Mouse (Mus musculus) hindbrain, postnatal 0 days (tissue): ENCODE measurements at regions not wholly inside any gene's neighbourhood (a gene's known extent, or its start where the extent isn't known, plus 50 kb on each side); places are given as distances from the start of the nearest gene placed in this dataset.

Source experiments
- ATAC-seq: fragments of 200-750 bp; cut with Nextera tagmentation; 2 replicates; pipeline ENCODE4 v1.8.0; 2017; ENCODE audit warnings: mild to moderate bottlenecking, moderate TSS enrichment, moderate library complexity
- DNase-seq: peaks from one replicate; pipeline ENCODE4 v3.0.0-alpha.2; 2015; ENCODE audit warnings: low spot score
- H3K27ac ChIP-seq: fragments of 300-500 bp; sonication (generic); 2 replicates; pipeline ENCODE4 v1.5.1; 2014; ENCODE audit warnings: mild to moderate bottlenecking
- H3K27me3 ChIP-seq: fragments of 300-500 bp; sonication (generic); 2 replicates; pipeline ENCODE4 v1.6.1; 2014; ENCODE audit warnings: low read length, mixed read lengths; ENCODE audit not compliant: insufficient read depth
- H3K36me3 ChIP-seq: fragments of 300-500 bp; sonication (generic); 2 replicates; pipeline ENCODE4 v1.6.1; 2014; ENCODE audit warnings: low read length, mixed read lengths; ENCODE audit not compliant: insufficient read depth
- H3K4me1 ChIP-seq: fragments of 300-500 bp; sonication (generic); 2 replicates; pipeline ENCODE4 v1.6.1; 2014; ENCODE audit warnings: antibody characterized with exemption, low read length, mixed read lengths; ENCODE audit not compliant: insufficient read depth
- H3K4me2 ChIP-seq: fragments of 300-500 bp; sonication (generic); 2 replicates; pipeline ENCODE4 v1.6.1; 2014; ENCODE audit warnings: low read depth, mild to moderate bottlenecking, low read length, moderate library complexity, mixed read lengths
- H3K4me3 ChIP-seq: fragments of 300-500 bp; sonication (generic); 2 replicates; pipeline ENCODE4 v1.5.1; 2014; ENCODE audit warnings: low read length
- H3K9ac ChIP-seq: fragments of 300-500 bp; sonication (generic); replicated peaks from 2 replicates; pipeline ENCODE4 v1.6.1; 2014; ENCODE audit warnings: mild to moderate bottlenecking, low read length, moderate library complexity, mixed read lengths
- H3K9me3 ChIP-seq: fragments of 300-500 bp; sonication (generic); 2 replicates; pipeline ENCODE4 v1.6.1; 2016; ENCODE audit warnings: low read length, mixed read lengths
- CTCF ChIP-seq: IDR thresholded peaks from 2 replicates; pipeline ENCODE4 v1.5.1; 2016; ENCODE audit warnings: antibody characterized with exemption, control low read depth, low read depth
- WGBS: fragments of 180-500 bp; shearing (Covaris S2); extraction: QIAGEN DNeasy Blood & Tissue Kit; methylation state at CpG from one replicate; pipeline ENCODE4 v1.1.7; 2014; 5-methylcytosine and 5-hydroxymethylcytosine counted together

DNA sequence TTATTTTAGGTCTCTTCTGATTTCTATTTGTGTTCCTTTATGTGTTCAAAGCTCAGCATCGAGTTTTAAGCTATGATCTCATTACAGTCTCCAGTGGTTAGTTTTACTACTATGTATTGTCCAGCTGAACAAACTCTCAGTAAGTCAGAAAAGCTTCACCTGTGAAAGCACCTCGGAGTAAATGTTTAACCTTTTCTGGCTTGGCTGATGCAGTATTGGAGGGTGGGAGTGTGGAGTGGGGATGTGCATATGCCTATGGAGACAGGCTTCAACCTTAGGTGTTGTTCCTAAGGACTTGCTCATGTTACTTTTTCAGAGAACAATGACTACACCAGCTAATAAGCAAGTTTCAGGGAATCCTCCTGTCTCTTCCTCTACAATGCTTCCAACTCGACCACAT, 67.6 kb upstream of the Gm10295 start:
- Histone ChIP-seq H3K4me3 (no peak overlapping the region), H3K36me3 (no peaks in the 10 kb centered on the region), H3K4me2 (no peak overlapping the region), H3K9me3 (no peaks in the 10 kb centered on the region), H3K9ac (no peak overlapping the region), H3K4me1 (no peaks in the 10 kb centered on the region), H3K27ac (no peak overlapping the region), H3K27me3 (no peaks in the 10 kb centered on the region)
- TF ChIP-seq CTCF: no peak
- no peak for DNase-seq
- ATAC-seq: no peak
- 69% methylated on average over 3 of the region's 3 CpGs for WGBS

DNA sequence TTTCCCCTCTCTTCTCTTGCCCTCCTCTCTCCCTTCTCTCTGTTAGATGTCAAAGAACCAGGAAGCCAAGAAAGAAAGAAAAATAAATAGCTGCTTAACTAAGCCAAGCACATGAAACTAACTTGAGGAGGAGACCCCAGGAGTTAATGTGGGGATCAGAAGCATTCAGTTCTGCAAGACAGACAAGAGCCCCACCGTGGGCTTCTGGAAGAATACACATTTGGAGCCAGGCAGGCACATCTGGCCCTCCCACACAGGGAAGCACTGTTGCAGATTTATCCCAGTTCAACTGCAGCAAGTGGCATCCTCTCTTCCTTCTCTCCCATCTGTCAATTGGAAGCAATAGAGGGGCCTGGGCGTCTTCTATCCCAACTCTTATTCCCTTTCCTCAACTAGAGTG, 63.5 kb upstream of the Gm10295 start:
- Histone ChIP-seq H3K4me1 (peaks cover 6% of the 10 kb centered on the region; the same call in 1 of the 2 replicates), H3K36me3 (no peaks in the 10 kb centered on the region), H3K27me3 (no peaks in the 10 kb centered on the region), H3K9ac (no peak overlapping the region), H3K4me3 (no peak overlapping the region), H3K9me3 (no peaks in the 10 kb centered on the region), H3K4me2 (no peak overlapping the region), H3K27ac (no peak overlapping the region)
- 56% methylated on average over 2 of the region's 2 CpGs for WGBS
- ATAC-seq (no peak), DNase-seq (no peak)
- no peak for TF ChIP-seq CTCF

DNA sequence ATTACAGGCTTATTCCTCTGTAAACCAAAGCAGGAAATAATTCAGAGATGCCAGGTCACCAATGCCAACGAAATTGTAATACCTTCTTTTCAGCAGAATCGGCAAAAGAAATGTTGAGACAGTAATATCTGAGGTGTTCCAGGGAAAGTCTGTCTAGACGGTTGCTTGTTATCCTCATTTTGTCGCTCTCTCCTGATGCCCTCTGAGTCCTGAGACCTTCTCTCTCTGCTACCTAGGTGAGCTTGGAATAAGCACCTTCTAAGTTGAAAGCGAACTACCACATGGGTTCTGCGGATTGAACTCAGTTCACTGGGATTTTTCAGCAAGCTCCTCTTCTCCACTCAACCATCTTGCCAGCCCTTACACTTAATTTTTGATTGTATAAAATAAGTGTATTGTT, 61.8 kb upstream of the Gm10295 start:
- no peak for TF ChIP-seq CTCF
- Histone ChIP-seq H3K36me3 (no peaks in the 10 kb centered on the region), H3K4me2 (no peak overlapping the region), H3K27ac (no peak overlapping the region), H3K27me3 (no peaks in the 10 kb centered on the region), H3K9me3 (no peaks in the 10 kb centered on the region), H3K4me1 (peaks cover 6% of the 10 kb centered on the region; the same call in 1 of the 2 replicates), H3K4me3 (no peak overlapping the region), H3K9ac (no peak overlapping the region)
- ATAC-seq (no peak), DNase-seq (no peak)
- 94% methylated on average over 6 of the region's 6 CpGs for WGBS

DNA sequence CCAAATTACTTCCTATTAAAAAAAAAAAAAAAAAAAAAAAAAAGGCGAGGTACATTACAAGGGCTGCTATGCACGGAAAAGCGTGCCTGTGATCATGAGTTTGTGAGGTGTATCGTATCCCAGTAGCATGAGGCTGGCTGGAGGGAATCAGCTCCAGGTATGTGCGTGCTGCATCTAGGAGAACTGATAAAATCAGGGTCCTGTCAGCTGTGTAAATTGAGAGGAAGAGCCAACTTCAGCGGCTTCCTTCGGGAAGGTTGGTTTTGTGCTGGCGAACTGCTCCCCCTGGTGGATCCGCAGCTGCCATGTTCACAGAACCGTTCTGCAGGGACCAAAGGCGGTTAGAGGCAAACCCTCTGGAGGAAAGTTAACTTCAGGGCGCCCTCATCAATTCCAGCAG, 60.8 kb upstream of the Gm10295 start:
- 3% methylated on average over 12 of the region's 12 CpGs for WGBS

DNA sequence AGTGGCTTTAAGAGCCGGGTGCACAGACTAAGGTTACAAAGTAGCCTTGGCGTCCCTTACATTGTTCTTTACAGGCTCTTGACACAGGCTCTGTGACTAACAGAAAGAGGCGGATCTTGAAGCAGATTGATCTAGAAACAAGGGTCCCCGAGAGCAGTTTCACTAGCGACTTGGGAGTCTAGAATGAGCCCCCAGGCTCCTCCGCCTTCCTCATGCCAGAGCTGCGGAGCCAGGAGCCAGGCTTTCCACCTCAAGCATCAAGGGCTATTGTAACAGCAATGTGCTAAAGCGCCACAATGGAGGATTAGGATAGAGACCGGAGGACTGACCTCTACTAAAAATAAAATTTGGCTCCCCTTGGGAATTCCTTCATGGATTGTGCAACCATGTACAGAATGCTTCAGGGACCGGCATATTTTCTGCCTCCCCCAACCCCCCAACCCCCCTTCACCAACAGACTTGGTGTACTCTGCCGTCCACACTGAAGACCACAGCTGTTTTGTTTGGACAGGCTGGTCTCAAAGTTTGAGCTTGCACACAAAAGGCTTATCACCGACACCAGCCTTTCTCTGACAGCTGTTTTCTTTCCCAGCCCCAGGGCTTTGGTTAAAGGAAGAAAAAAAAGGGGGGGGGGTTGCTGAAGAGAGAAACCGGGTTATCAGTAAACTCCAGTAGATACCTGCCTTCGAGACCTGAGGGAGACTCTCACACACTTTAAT, 60.2 kb upstream of the Gm10295 start:
- 6% methylated on average over 14 of the region's 14 CpGs for WGBS
- peak overlapping the region; percentile 32; the same call in 1 of the 2 replicates for H3K27ac ChIP-seq
- H3K27me3 ChIP-seq: no peaks in the 10 kb centered on the region
- no peak for TF ChIP-seq CTCF
- peaks cover 6% of the 10 kb centered on the region; the same call in 1 of the 2 replicates for H3K4me1 ChIP-seq
- H3K4me2 ChIP-seq: peak overlapping the region; percentile 78
- no peaks in the 10 kb centered on the region for H3K36me3 ChIP-seq
- ATAC-seq (peak; percentile 51; the same call in 1 of the 2 replicates), DNase-seq (peak; percentile 43)
- H3K9ac ChIP-seq: peak overlapping the region; percentile 24; the same call in 1 of the 2 replicates
- peak overlapping the region; percentile 35 for H3K4me3 ChIP-seq
- H3K9me3 ChIP-seq: no peaks in the 10 kb centered on the region

More for the DNA sequence above, 60.8 kb upstream of the Gm10295 start:
- peak; percentile 77 for ATAC-seq
- Histone ChIP-seq H3K27ac (peak overlapping the region; percentile 32; the same call in 1 of the 2 replicates), H3K9me3 (no peaks in the 10 kb centered on the region), H3K4me3 (peak overlapping the region; percentile 35), H3K4me2 (peak overlapping the region; percentile 78), H3K9ac (0 out of 2 replicates have a peak overlapping the region, but pooled peaks have one; percentile 24), H3K4me1 (peaks cover 6% of the 10 kb centered on the region; the same call in 1 of the 2 replicates), H3K27me3 (no peaks in the 10 kb centered on the region), H3K36me3 (no peaks in the 10 kb centered on the region)
- TF ChIP-seq CTCF: peak; percentile 96
- DNase-seq: peak; percentile 92

DNA sequence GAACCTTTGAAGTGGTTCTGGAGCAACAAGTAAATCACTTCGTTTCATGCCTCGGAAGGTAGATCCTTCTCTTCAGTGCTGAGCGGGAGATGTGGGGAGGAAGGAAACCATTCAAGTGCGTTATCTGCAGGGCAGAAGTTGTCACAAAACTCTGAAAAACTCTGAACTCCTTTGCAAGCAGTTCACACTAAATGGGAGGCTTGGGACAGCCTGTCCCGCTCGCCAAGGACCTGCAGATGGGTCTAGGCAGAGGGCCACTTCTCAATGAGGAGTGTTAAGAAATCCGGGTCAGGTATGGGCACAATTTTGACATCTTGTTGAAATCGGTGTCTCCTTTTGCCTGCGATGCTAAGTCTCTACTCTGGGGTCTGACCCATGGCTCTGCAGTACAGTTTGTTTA, 58.6 kb upstream of the Gm10295 start:
- no peak overlapping the region for H3K4me3 ChIP-seq
- H3K36me3 ChIP-seq: no peaks in the 10 kb centered on the region
- WGBS: 80% methylated on average over 9 of the region's 9 CpGs
- H3K27ac ChIP-seq: no peak overlapping the region
- H3K9ac ChIP-seq: no peak overlapping the region
- H3K27me3 ChIP-seq: no peaks in the 10 kb centered on the region
- no peaks in the 10 kb centered on the region for H3K9me3 ChIP-seq
- TF ChIP-seq CTCF: no peak
- DNase-seq: no peak
- H3K4me2 ChIP-seq: no peak overlapping the region
- ATAC-seq: no peak
- peaks cover 6% of the 10 kb centered on the region; the same call in 1 of the 2 replicates for H3K4me1 ChIP-seq

DNA sequence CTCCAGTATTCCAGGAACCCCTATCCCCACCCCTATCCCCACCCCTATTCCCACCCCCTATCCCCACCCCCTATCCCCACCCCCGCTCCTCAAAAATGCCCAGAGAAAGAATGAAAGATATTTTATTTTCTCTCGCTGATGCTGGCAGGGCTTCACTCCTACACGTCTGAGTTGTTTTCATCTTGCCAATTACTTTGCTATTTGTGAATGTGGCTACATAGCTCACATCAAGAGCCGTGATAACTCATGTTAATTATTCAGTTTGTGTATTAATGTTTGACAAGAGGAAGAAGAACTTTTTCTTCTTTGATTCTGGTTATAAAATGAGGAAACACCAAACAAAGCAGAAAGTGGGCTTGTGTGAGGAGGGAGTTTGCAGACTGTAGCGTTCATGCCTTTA, 57.8 kb upstream of the Gm10295 start:
- peaks cover 6% of the 10 kb centered on the region; the same call in 1 of the 2 replicates for H3K4me1 ChIP-seq
- H3K36me3 ChIP-seq: no peaks in the 10 kb centered on the region
- no peak overlapping the region for H3K4me3 ChIP-seq
- no peaks in the 10 kb centered on the region for H3K9me3 ChIP-seq
- DNase-seq (no peak), ATAC-seq (no peak)
- H3K27me3 ChIP-seq: no peaks in the 10 kb centered on the region
- TF ChIP-seq CTCF: no peak
- H3K27ac ChIP-seq: no peak overlapping the region
- 48% methylated on average over 5 of the region's 5 CpGs for WGBS
- no peak overlapping the region for H3K4me2 ChIP-seq
- H3K9ac ChIP-seq: no peak overlapping the region
